Mouse (Mus musculus) gastrocnemius, postnatal 36 days (tissue): ENCODE measurements around the gene N4bp1. TPM values are rescaled to one million over a fixed set of nuclear protein-coding genes. Genes with fewer than 3 reads are reported as not detected.

Experiments
- DNase-seq, 2 experiments: peaks; one replicate each; pipeline ENCODE4 v3.0.0; 2022
- intact Hi-C: fragments of 180-260 bp; cut with DNase I; formaldehyde crosslinking; loops from one replicate; pipeline ENCODE4 v1.15.1; 2025
- total RNA-seq, 2 experiments: library from RNA; stranded (reverse); gene quantifications; 2 replicates each; pipeline ENCODE4 v1.2.3; 2021

N4bp1 gene
- total RNA-seq, 2 experiments from 2014 or later: 15.0 to 16.1 TPM

GRCm38 (mm10) chr8:86902656-86903055 lies 17.6 kb upstream of the N4bp1 start:
- DNase-seq: no peak

GRCm38 (mm10) chr8:86901972-86902371 lies 16.9 kb upstream of the N4bp1 start:
- intact Hi-C loops: loop anchor here (5.0 kb wide), 3 partner anchors 60 to 250 kb away; no protein-coding TSS in a partner anchor
- DNase-seq: peak in 1 of 2 experiments; percentile 27

More at GRCm38 (mm10) chr8:86902656-86903055, 17.6 kb upstream of the N4bp1 start:
- intact Hi-C loops: loop anchor here (5.0 kb wide), 3 partner anchors 60 to 250 kb away; no protein-coding TSS in a partner anchor

- DNase-seq: no peak
- intact Hi-C loops: no loop called here
Observed at GRCm38 (mm10) chr8:86897726-86898419, 12.8 kb upstream of the N4bp1 start.

GRCm38 (mm10) chr8:86895390-86895789 lies 10.3 kb upstream of the N4bp1 start:
- intact Hi-C loops: no loop called here
- no peak for DNase-seq

- DNase-seq: no peak
- intact Hi-C loops: no loop called here
Observed at GRCm38 (mm10) chr8:86894194-86894761, 9.2 kb upstream of the N4bp1 start.

- no peak for DNase-seq
- intact Hi-C loops: no loop called here
Observed at GRCm38 (mm10) chr8:86893554-86893953, 8.5 kb upstream of the N4bp1 start.

- DNase-seq: no peak
- intact Hi-C loops: no loop called here
Observed at GRCm38 (mm10) chr8:86891533-86891932, 6.5 kb upstream of the N4bp1 start.

GRCm38 (mm10) chr8:86888058-86888939 lies 3.2 kb upstream of the N4bp1 start:
- DNase-seq: no peak
- intact Hi-C loops: no loop called here

GRCm38 (mm10) chr8:86884067-86884466 lies 991 bp downstream of the N4bp1 start:
- intact Hi-C loops: no loop called here
- DNase-seq: no peak

- intact Hi-C loops: no loop called here
- DNase-seq: no peak
Observed at GRCm38 (mm10) chr8:86882568-86883478, 2.2 kb downstream of the N4bp1 start.

- intact Hi-C loops: no loop called here
- DNase-seq: no peak
Observed at GRCm38 (mm10) chr8:86881951-86882350, 3.1 kb downstream of the N4bp1 start.

GRCm38 (mm10) chr8:86881068-86881609 lies 3.9 kb downstream of the N4bp1 start:
- no peak for DNase-seq
- intact Hi-C loops: no loop called here

GRCm38 (mm10) chr8:86876831-86877230 lies 8.2 kb downstream of the N4bp1 start:
- no peak for DNase-seq

GRCm38 (mm10) chr8:86874055-86874454 lies 11.0 kb downstream of the N4bp1 start:
- intact Hi-C loops: no loop called here
- no peak for DNase-seq

More at GRCm38 (mm10) chr8:86876831-86877230, 8.2 kb downstream of the N4bp1 start:
- intact Hi-C loops: no loop called here

- intact Hi-C loops: no loop called here
- no peak for DNase-seq
Observed at GRCm38 (mm10) chr8:86873151-86873550, 11.9 kb downstream of the N4bp1 start.

GRCm38 (mm10) chr8:86872097-86872815 lies 12.8 kb downstream of the N4bp1 start:
- intact Hi-C loops: no loop called here

GRCm38 (mm10) chr8:86871421-86871820 lies 13.6 kb downstream of the N4bp1 start:
- intact Hi-C loops: no loop called here
- DNase-seq: no peak

More at GRCm38 (mm10) chr8:86872097-86872815, 12.8 kb downstream of the N4bp1 start:
- DNase-seq: no peak

GRCm38 (mm10) chr8:86870771-86871170 lies 14.3 kb downstream of the N4bp1 start:
- peak in 1 of 2 experiments; percentile 7 for DNase-seq
- intact Hi-C loops: no loop called here

- no peak for DNase-seq
- intact Hi-C loops: no loop called here
Observed at GRCm38 (mm10) chr8:86868041-86868440, 17.0 kb downstream of the N4bp1 start.
